Mouse (Mus musculus) neural tube, embryonic 14.5 days (tissue): ENCODE measurements at regions not wholly inside any gene's neighbourhood (a gene's known extent, or its start where the extent isn't known, plus 50 kb on each side); places are given as distances from the start of the nearest gene placed in this dataset.

ENCODE experiments used
- ATAC-seq: fragments of 200-750 bp; cut with Nextera tagmentation; 2 replicates; pipeline ENCODE4 v1.8.0; 2017; ENCODE audit warnings: low read depth, mild to moderate bottlenecking, moderate TSS enrichment, moderate library complexity
- H3K27ac ChIP-seq: fragments of 300-500 bp; sonication (generic); 2 replicates; pipeline ENCODE4 v1.5.1; 2014; ENCODE audit warnings: low read depth, mild to moderate bottlenecking, control low read depth, low read length, moderate library complexity, mixed read lengths
- H3K27me3 ChIP-seq: fragments of 300-500 bp; sonication (generic); 2 replicates; pipeline ENCODE4 v1.6.1; 2014; ENCODE audit warnings: low read length; ENCODE audit not compliant: control insufficient read depth, insufficient read depth
- H3K36me3 ChIP-seq: fragments of 300-500 bp; sonication (generic); 2 replicates; pipeline ENCODE4 v1.6.1; 2014; ENCODE audit warnings: low read length, mixed read lengths; ENCODE audit not compliant: control insufficient read depth, insufficient read depth
- H3K4me1 ChIP-seq: fragments of 300-500 bp; sonication (generic); 2 replicates; pipeline ENCODE4 v1.6.1; 2014; ENCODE audit warnings: low read length; ENCODE audit not compliant: control insufficient read depth, insufficient read depth
- H3K4me2 ChIP-seq: fragments of 300-500 bp; sonication (generic); 2 replicates; pipeline ENCODE4 v1.6.1; 2014; ENCODE audit warnings: mild to moderate bottlenecking, low read depth, low read length, control low read depth
- H3K4me3 ChIP-seq: fragments of 300-500 bp; sonication (generic); 2 replicates; pipeline ENCODE4 v1.5.1; 2014; ENCODE audit warnings: low read depth, low read length, control low read depth, mixed read lengths
- H3K9ac ChIP-seq: fragments of 300-500 bp; sonication (generic); replicated peaks from 2 replicates; pipeline ENCODE4 v1.6.1; 2014; ENCODE audit warnings: low read depth, mild to moderate bottlenecking, control low read depth, low read length, mixed read lengths
- H3K9me3 ChIP-seq: fragments of 300-500 bp; sonication (generic); 2 replicates; pipeline ENCODE4 v1.6.1; 2016; ENCODE audit warnings: low read length; ENCODE audit not compliant: control insufficient read depth
- WGBS: fragments of 180-500 bp; shearing (Covaris S2); extraction: QIAGEN DNeasy Blood & Tissue Kit; methylation state at CpG from one replicate; pipeline ENCODE4 v1.1.7; 2014; 5-methylcytosine and 5-hydroxymethylcytosine counted together

- Histone ChIP-seq H3K4me1 (no peaks in the 10 kb centered on the region), H3K27ac (no peak overlapping the region), H3K9ac (no peak overlapping the region), H3K36me3 (no peaks in the 10 kb centered on the region), H3K4me3 (no peak overlapping the region), H3K4me2 (no peak overlapping the region), H3K27me3 (no peaks in the 10 kb centered on the region), H3K9me3 (no peaks in the 10 kb centered on the region)
- ATAC-seq, result no peak
- whole genome bisulfite sequencing, result 74% methylated on average over 4 of the region's 4 CpGs
Observed at GRCm38 (mm10) chr2:115069704-115070103, 414.9 kb upstream of the Dph6 start.

GRCm38 (mm10) chr2:115070123-115070522, 415.4 kb upstream of the Dph6 start:
- Histone ChIP-seq H3K36me3 (no peaks in the 10 kb centered on the region), H3K27ac (no peak overlapping the region), H3K9me3 (no peaks in the 10 kb centered on the region), H3K27me3 (no peaks in the 10 kb centered on the region), H3K9ac (no peak overlapping the region), H3K4me3 (no peak overlapping the region), H3K4me1 (no peaks in the 10 kb centered on the region), H3K4me2 (no peak overlapping the region)
- no peak for ATAC-seq
- whole genome bisulfite sequencing, result 63% methylated on average over 6 of the region's 6 CpGs

- H3K9me3 ChIP-seq, result no peaks in the 10 kb centered on the region
- H3K4me3 ChIP-seq, result no peak overlapping the region
- 64% methylated on average over 3 of the region's 3 CpGs for WGBS
- no peaks in the 10 kb centered on the region for H3K36me3 ChIP-seq
- H3K4me1 ChIP-seq, result no peaks in the 10 kb centered on the region
- H3K9ac ChIP-seq, result no peak overlapping the region
- no peak overlapping the region for H3K4me2 ChIP-seq
- no peak overlapping the region for H3K27ac ChIP-seq
- ATAC-seq, result no peak
- no peaks in the 10 kb centered on the region for H3K27me3 ChIP-seq
Observed at GRCm38 (mm10) chr2:115070666-115071065, 415.9 kb upstream of the Dph6 start.

GRCm38 (mm10) chr2:115081563-115082291, 427.0 kb upstream of the Dph6 start:
- Histone ChIP-seq H3K27ac (no peak overlapping the region), H3K9ac (no peak overlapping the region), H3K4me1 (no peaks in the 10 kb centered on the region), H3K9me3 (no peaks in the 10 kb centered on the region), H3K4me2 (no peak overlapping the region), H3K27me3 (no peaks in the 10 kb centered on the region), H3K4me3 (no peak overlapping the region), H3K36me3 (no peaks in the 10 kb centered on the region)
- ATAC-seq, result no peak
- 83% methylated on average over 11 of the region's 11 CpGs for WGBS

- Histone ChIP-seq H3K4me1 (no peaks in the 10 kb centered on the region), H3K27ac (no peak overlapping the region), H3K36me3 (no peaks in the 10 kb centered on the region), H3K9me3 (no peaks in the 10 kb centered on the region), H3K9ac (no peak overlapping the region), H3K4me3 (no peak overlapping the region), H3K27me3 (no peaks in the 10 kb centered on the region), H3K4me2 (no peak overlapping the region)
- ATAC-seq, result no peak
- WGBS, result 76% methylated on average over 6 of the region's 6 CpGs
Observed at GRCm38 (mm10) chr2:115082292-115082809, 427.6 kb upstream of the Dph6 start.

- no peaks in the 10 kb centered on the region for H3K27me3 ChIP-seq
Observed at GRCm38 (mm10) chr2:115088421-115089120, 433.8 kb upstream of the Dph6 start.

GRCm38 (mm10) chr2:115090430-115091175, 435.8 kb upstream of the Dph6 start:
- H3K4me3 ChIP-seq, result no peak overlapping the region
- no peak overlapping the region for H3K4me2 ChIP-seq
- no peaks in the 10 kb centered on the region for H3K36me3 ChIP-seq
- no peaks in the 10 kb centered on the region for H3K4me1 ChIP-seq
- 54% methylated on average over 12 of the region's 12 CpGs for WGBS
- H3K9ac ChIP-seq, result no peak overlapping the region
- H3K27me3 ChIP-seq, result no peaks in the 10 kb centered on the region
- no peak for ATAC-seq
- no peaks in the 10 kb centered on the region for H3K9me3 ChIP-seq
- H3K27ac ChIP-seq, result no peak overlapping the region

More at GRCm38 (mm10) chr2:115088421-115089120, 433.8 kb upstream of the Dph6 start:
- Histone ChIP-seq H3K4me1 (no peaks in the 10 kb centered on the region), H3K4me3 (no peak overlapping the region), H3K4me2 (no peak overlapping the region), H3K9ac (no peak overlapping the region), H3K27ac (no peak overlapping the region), H3K9me3 (no peaks in the 10 kb centered on the region), H3K36me3 (no peaks in the 10 kb centered on the region)
- 71% methylated on average over 4 of the region's 4 CpGs for WGBS
- ATAC-seq, result no peak

- no peak overlapping the region for H3K4me3 ChIP-seq
- WGBS, result 73% methylated on average over 12 of the region's 12 CpGs
- H3K36me3 ChIP-seq, result no peaks in the 10 kb centered on the region
- H3K4me1 ChIP-seq, result no peaks in the 10 kb centered on the region
- ATAC-seq, result no peak
- no peak overlapping the region for H3K4me2 ChIP-seq
- H3K9me3 ChIP-seq, result no peaks in the 10 kb centered on the region
- H3K27me3 ChIP-seq, result no peaks in the 10 kb centered on the region
- H3K27ac ChIP-seq, result no peak overlapping the region
- H3K9ac ChIP-seq, result no peak overlapping the region
Observed at GRCm38 (mm10) chr2:115095351-115095750, 440.6 kb upstream of the Dph6 start.

GRCm38 (mm10) chr2:115101501-115101900, 446.7 kb upstream of the Dph6 start:
- Histone ChIP-seq H3K4me1 (no peaks in the 10 kb centered on the region), H3K36me3 (no peaks in the 10 kb centered on the region), H3K27ac (no peak overlapping the region), H3K27me3 (no peaks in the 10 kb centered on the region), H3K4me2 (no peak overlapping the region), H3K4me3 (no peak overlapping the region), H3K9me3 (no peaks in the 10 kb centered on the region), H3K9ac (no peak overlapping the region)
- WGBS, result 75% methylated on average over 3 of the region's 3 CpGs
- no peak for ATAC-seq
